Mouse (Mus musculus) gastrocnemius, postnatal 36 days (tissue): ENCODE data around the gene Usp28. TPM values are rescaled to one million over a fixed set of nuclear protein-coding genes. Genes with fewer than 3 reads are reported as not detected.
A peak's percentile ranks its signal among the peaks of the same experiment; 100 is the strongest.
"Not testable (repeated sequence)": the region's sequence is repeated elsewhere in the genome, so short reads cannot be mapped to it uniquely, and the experiment has no call there.

Experiments used
- DNase-seq, 2 experiments: peaks; one replicate each; pipeline ENCODE4 v3.0.0; 2022
- intact Hi-C: fragments of 180-260 bp; cut with DNase I; formaldehyde crosslinking; loops from one replicate; pipeline ENCODE4 v1.15.1; 2025
- long read RNA-seq, 2 experiments: library from polyadenylated mRNA; stranded (forward); transcript quantifications; one replicate each; pipeline ENCODE4 v2.0.0; 2021
- total RNA-seq, 2 experiments: library from RNA; stranded (reverse); gene quantifications; 2 replicates each; pipeline ENCODE4 v1.2.3; 2021

Gene Usp28
- total RNA-seq: 10 to 100 TPM; 68.2 to 77.8 TPM
- long read RNA-seq, experiment 1, full-length matches to known transcripts: 2 of 28 reads
- long read RNA-seq, experiment 1, partial matches to known transcripts: 3 of 28 reads
- long read RNA-seq, experiment 1, other reads (novel, unspliced or antisense): 23 of 28 reads
- long read RNA-seq, experiment 2, partial matches to known transcripts: 3 of 30 reads
- long read RNA-seq, experiment 2, other reads (novel, unspliced or antisense): 27 of 30 reads

GRCm38 (mm10) chr9:48984845-48985707, at the start of gene Usp28:
TSS of gene Usp28 (plus strand) at chr9:48985375.
- intact Hi-C loops: no loop called here
- peak; percentile 98 to 100 for DNase-seq

GRCm38 (mm10) chr9:48942349-48942748, 42.8 kb upstream of the Usp28 start:
- no peak for DNase-seq
- intact Hi-C loops: no loop called here

- intact Hi-C loops: no loop called here
- DNase-seq: no peak
These were observed 37.6 kb upstream of the Usp28 start for GRCm38 (mm10) chr9:48947565-48947964.

GRCm38 (mm10) chr9:48961314-48961713, 23.9 kb upstream of the Usp28 start:
- intact Hi-C loops: loop anchor here (10.0 kb wide), 1 partner anchor 487 kb away; no protein-coding TSS in a partner anchor
- no peak for DNase-seq

- intact Hi-C loops: loop anchor here (10.0 kb wide), 1 partner anchor 487 kb away; no protein-coding TSS in a partner anchor
- DNase-seq: no peak
These were observed 23.0 kb upstream of the Usp28 start for GRCm38 (mm10) chr9:48962131-48962530.

GRCm38 (mm10) chr9:48964587-48965040, 20.6 kb upstream of the Usp28 start, which contains the start of gene Htr3b:
TSS of gene Htr3b (minus strand) at chr9:48964990.
- intact Hi-C loops: loop anchor here (10.0 kb wide), 1 partner anchor 490 kb away; no protein-coding TSS in a partner anchor
- DNase-seq: no peak

- DNase-seq: peak in 1 of 2 experiments; percentile 12
- intact Hi-C loops: loop anchor here (2.0 to 5.0 kb wide), 2 partner anchors 75 to 326 kb away; no protein-coding TSS in a partner anchor
These were observed 12.7 kb upstream of the Usp28 start for GRCm38 (mm10) chr9:48972494-48972893.

GRCm38 (mm10) chr9:48976661-48977355, 8.4 kb upstream of the Usp28 start:
- intact Hi-C loops: no loop called here
- DNase-seq: no peak

- intact Hi-C loops: no loop called here
- DNase-seq: no peak
These were observed 4.8 kb upstream of the Usp28 start for GRCm38 (mm10) chr9:48980371-48980770.

- intact Hi-C loops: no loop called here
- no peak for DNase-seq
These were observed 4.4 kb upstream of the Usp28 start for GRCm38 (mm10) chr9:48980781-48981180.

GRCm38 (mm10) chr9:48981827-48982226, 3.3 kb upstream of the Usp28 start:
- intact Hi-C loops: no loop called here
- DNase-seq: no peak

- intact Hi-C loops, DNase-seq: not testable (repeated sequence)
These were observed 1.4 kb upstream of the Usp28 start for GRCm38 (mm10) chr9:48983801-48984200.

- intact Hi-C loops: no loop called here
- no peak for DNase-seq
These were observed 793 bp upstream of the Usp28 start for GRCm38 (mm10) chr9:48984320-48984844.

- intact Hi-C loops: no loop called here
- DNase-seq: no peak
These were observed 523 bp downstream of the Usp28 start for GRCm38 (mm10) chr9:48985708-48986088.

GRCm38 (mm10) chr9:48986616-48987141, 1.5 kb downstream of the Usp28 start:
- intact Hi-C loops: no loop called here
- peak in 1 of 2 experiments; percentile 9 for DNase-seq

GRCm38 (mm10) chr9:48987201-48988101, 2.3 kb downstream of the Usp28 start:
- DNase-seq: no peak
- intact Hi-C loops: no loop called here

GRCm38 (mm10) chr9:48991671-48992070, 6.5 kb downstream of the Usp28 start:
- no peak for DNase-seq
- intact Hi-C loops: no loop called here

- no peak for DNase-seq
- intact Hi-C loops: no loop called here
These were observed 9.6 kb downstream of the Usp28 start for GRCm38 (mm10) chr9:48994779-48995178.

GRCm38 (mm10) chr9:48995735-48996134, 10.6 kb downstream of the Usp28 start:
- intact Hi-C loops: no loop called here
- no peak for DNase-seq
